1 mouse cellular context compared by ENCODE assay signal in the genomic region with DNA sequence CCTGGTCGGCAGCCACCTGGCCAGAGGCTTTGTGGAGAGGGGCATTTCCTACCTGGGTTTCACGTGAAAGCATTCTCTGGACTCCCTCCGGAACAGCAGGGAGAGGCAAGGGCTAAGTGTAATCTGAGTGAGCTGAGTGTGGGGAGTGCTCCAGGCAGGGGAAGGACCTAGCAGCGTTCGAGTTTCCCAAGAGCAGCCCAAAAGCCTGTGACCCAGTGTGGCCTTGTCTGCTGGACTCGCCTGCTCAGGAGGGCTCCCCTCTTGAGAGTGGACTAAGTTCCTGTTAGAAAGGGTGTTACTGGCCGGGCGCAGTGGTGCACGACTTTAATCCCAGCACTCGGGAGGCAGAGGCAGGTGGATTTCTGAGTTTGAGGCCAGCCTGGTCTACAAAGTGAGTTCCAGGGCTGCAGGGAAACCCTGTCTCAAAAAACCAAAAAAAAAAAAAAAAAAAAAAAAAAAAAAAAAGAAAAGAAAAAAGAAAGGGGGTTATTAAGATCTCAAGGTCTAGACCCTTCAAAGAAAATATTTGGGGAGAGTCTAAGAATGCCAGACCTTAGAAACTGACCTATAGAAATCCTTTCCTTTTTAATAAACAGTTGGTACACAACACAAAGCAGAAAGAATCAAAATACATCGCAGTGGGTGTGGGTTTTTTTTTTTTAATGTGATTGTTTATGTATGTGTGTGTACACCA.
TF ChIP-seq lines count a peak whose summit lies in the region.

No protein-coding gene starts in this region.

TF ChIP-seq in MEL, 35 proteins besides CTCF, POLR2A, EP300 and RAD21:
- TF ChIP-seq USF2 (IDR thresholded peaks at IDR 0.05; ENCODE audit: borderline replicate concordance in 1 of 2, insufficient read depth in 1 of 2, low read depth in 1 of 2, low read length in 2 of 2) (no peak), TAL1 (IDR thresholded peaks at IDR 0.05; ENCODE audit: low read length) (no peak), MYB (IDR thresholded peaks at IDR 0.05; ENCODE audit: low read depth, low read length) (no peak), MEF2A (IDR thresholded peaks at IDR 0.05; ENCODE audit: extremely low read depth, insufficient replicate concordance, low read depth, low read length, poor library complexity, severe bottlenecking) (no peak), ZNF384 (IDR thresholded peaks at IDR 0.05; ENCODE audit: low read depth, low read length) (peak; percentile 73), KAT2A (conservative IDR thresholded peaks at IDR 0.05; ENCODE audit: low read depth, low read length) (no peak)
